ENCODE assay signal across 8 mouse cellular contexts in genomic region chr3:102309756-102310155, GRCm38 (mm10).
A peak's percentile ranks its signal among the peaks of the same experiment; 100 is the strongest.
DNase-seq lines count a peak whose midpoint lies in the region; ATAC-seq lines count a peak whose summit lies in the region.

No protein-coding gene starts in this region.

- peak; percentile 86 for ATAC-seq in frontal cortex, adult (ENCODE audit: low TSS enrichment)
- ATAC-seq in megakaryocyte progenitor cell, adult 5-6 weeks (replicated peaks; ENCODE audit: poor library complexity): peak; percentile 65

- peak; percentile 16 for DNase-seq in cerebellum, adult 11 months
- DNase-seq in cerebellum, adult 9-11 months: no peak
- peak; percentile 8 for DNase-seq in c-Kit-positive CD71-negative TER-119-negative erythroid progenitor cells, embryonic 14.5 days (ENCODE audit: low read depth)
- DNase-seq in induced T-regulatory cell, adult 2 months (ENCODE audit: low read depth): peak; percentile 1
- peak; percentile 4 for DNase-seq in left cerebral cortex, adult 11 months (ENCODE audit: low spot score)
- DNase-seq in thymus, postnatal 0 days (ENCODE audit: low spot score): peak; percentile 10
